Mouse (Mus musculus) limb, embryonic 14.5 days (tissue): ENCODE results near the gene Gm4559. TPM values are rescaled to one million over a fixed set of nuclear protein-coding genes. Genes with fewer than 3 reads are reported as not detected.
"Not testable (repeated sequence)": the region's sequence is repeated elsewhere in the genome, so short reads cannot be mapped to it uniquely, and the experiment has no call there.

Source experiments
- ATAC-seq: fragments of 200-750 bp; cut with Nextera tagmentation; 2 replicates; pipeline ENCODE4 v1.8.0; 2017; ENCODE audit warnings: low read depth, moderate number of reproducible peaks, moderate TSS enrichment; ENCODE audit not compliant: low FRiP score
- DNase-seq: peaks from one replicate; pipeline ENCODE4 v3.0.0-alpha.2; 2015; ENCODE audit warnings: low spot score
- H3K27ac ChIP-seq: fragments of 300-500 bp; sonication (generic); replicated peaks from 2 replicates; pipeline ENCODE4 v1.5.1; 2014; ENCODE audit warnings: low read depth, mild to moderate bottlenecking, low read length, moderate library complexity, mixed read lengths
- H3K27me3 ChIP-seq: fragments of 300-500 bp; sonication (generic); 2 replicates; pipeline ENCODE4 v1.6.1; 2014; ENCODE audit warnings: low read length, mixed read lengths; ENCODE audit not compliant: control insufficient read depth, insufficient read depth
- H3K36me3 ChIP-seq: fragments of 300-500 bp; sonication (generic); 2 replicates; pipeline ENCODE4 v1.6.1; 2014; ENCODE audit warnings: mild to moderate bottlenecking, low read length, moderate library complexity, mixed read lengths; ENCODE audit not compliant: control insufficient read depth, insufficient read depth
- H3K4me1 ChIP-seq: fragments of 300-500 bp; sonication (generic); 2 replicates; pipeline ENCODE4 v1.6.1; 2014; ENCODE audit warnings: antibody characterized with exemption, low read length, mixed read lengths; ENCODE audit not compliant: control insufficient read depth, insufficient read depth
- H3K4me2 ChIP-seq: fragments of 300-500 bp; sonication (generic); replicated peaks from 2 replicates; pipeline ENCODE4 v1.6.1; 2014; ENCODE audit warnings: low read depth, mild to moderate bottlenecking, low read length, moderate library complexity; ENCODE audit not compliant: severe bottlenecking
- H3K4me3 ChIP-seq: fragments of 300-500 bp; sonication (generic); replicated peaks from 2 replicates; pipeline ENCODE4 v1.5.1; 2014; ENCODE audit warnings: low read length
- H3K9ac ChIP-seq: fragments of 300-500 bp; sonication (generic); 2 replicates; pipeline ENCODE4 v1.6.1; 2014; ENCODE audit warnings: mild to moderate bottlenecking, low read depth, low read length, moderate library complexity; ENCODE audit not compliant: severe bottlenecking
- H3K9me3 ChIP-seq: fragments of 300-500 bp; sonication (generic); 2 replicates; pipeline ENCODE4 v1.6.1; 2016; ENCODE audit warnings: low read length; ENCODE audit not compliant: control insufficient read depth
- POLR2A ChIP-seq: fragments of 200-500 bp; IDR thresholded peaks from 2 replicates; pipeline ENCODE4 v1.8.0; 2012; ENCODE audit warnings: inconsistent platforms, mild to moderate bottlenecking, moderate library complexity, borderline replicate concordance; ENCODE audit not compliant: insufficient read depth, insufficient read length; ENCODE audit errors: extremely low read depth
- WGBS: fragments of 180-500 bp; shearing (Covaris S2); extraction: QIAGEN DNeasy Blood & Tissue Kit; methylation state at CpG from one replicate; pipeline ENCODE4 v1.1.7; 2014; 5-methylcytosine and 5-hydroxymethylcytosine counted together
- polyA plus RNA-seq, 2 experiments: library from polyadenylated mRNA; depleted of rRNA in 1 of 2; stranded (reverse) in 1 of 2; unstranded in 1 of 2; fragments of >200 nt; fragmentation: Nextera tagmentation in 1 of 2; extraction: Ambion mirVana in 1 of 2; gene quantifications; 2 replicates each; pipeline versions ENCODE4 v1.2.1 to v1.2.3; 2012 to 2014

Gm4559 gene
- polyA plus RNA-seq, 2 experiments: not detected

GRCm38 (mm10) chr7:142319124-142319523 is 45.0 kb upstream of the Gm4559 start:
- DNase-seq (no peak), ATAC-seq (no peak)
- Histone ChIP-seq H3K9ac (no peak overlapping the region), H3K27me3 (no peaks in the 10 kb centered on the region), H3K4me1 (peaks cover 10% of the 10 kb centered on the region; the same call in 1 of the 2 replicates), H3K9me3 (no peaks in the 10 kb centered on the region), H3K4me2 (no peak overlapping the region), H3K36me3 (no peaks in the 10 kb centered on the region), H3K27ac (no peak overlapping the region), H3K4me3 (no peak overlapping the region)
- WGBS: 73% methylated on average over 11 of the region's 11 CpGs
- no peak for TF ChIP-seq POLR2A

- no peak overlapping the region for H3K4me3 ChIP-seq
- no peaks in the 10 kb centered on the region for H3K36me3 ChIP-seq
- no peak overlapping the region for H3K9ac ChIP-seq
- DNase-seq (no peak), ATAC-seq (no peak)
- H3K9me3 ChIP-seq: no peaks in the 10 kb centered on the region
- no peaks in the 10 kb centered on the region for H3K27me3 ChIP-seq
- 57% methylated on average over 5 of the region's 5 CpGs for WGBS
- no peak overlapping the region for H3K4me2 ChIP-seq
- TF ChIP-seq POLR2A: no peak
- H3K4me1 ChIP-seq: peaks cover 10% of the 10 kb centered on the region; the same call in 1 of the 2 replicates
- H3K27ac ChIP-seq: no peak overlapping the region
Measured at GRCm38 (mm10) chr7:142317216-142317615, 43.1 kb upstream of the Gm4559 start.

DNA sequence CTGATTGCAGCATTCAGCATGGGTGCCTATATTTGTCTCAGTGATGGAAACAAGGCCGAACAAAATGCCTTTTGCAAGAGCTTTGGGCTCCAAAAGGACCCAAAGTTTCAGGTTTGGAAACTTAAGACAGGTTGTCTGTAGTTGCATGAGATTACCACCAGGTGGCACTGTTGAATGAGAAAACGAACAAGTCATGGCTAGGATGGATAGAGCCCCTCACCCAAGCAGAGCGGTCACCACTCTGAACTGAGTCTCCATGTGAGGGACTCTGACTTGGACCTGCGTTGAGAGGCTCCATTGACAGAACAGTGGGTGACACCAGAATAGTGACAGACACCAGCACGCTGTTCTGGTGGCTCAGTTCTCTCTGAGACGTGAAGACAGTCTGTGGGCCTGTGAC is 42.4 kb upstream of the Gm4559 start:
- no peak for TF ChIP-seq POLR2A
- H3K36me3 ChIP-seq: no peaks in the 10 kb centered on the region
- H3K4me3 ChIP-seq: no peak overlapping the region
- no peak overlapping the region for H3K4me2 ChIP-seq
- no peak overlapping the region for H3K9ac ChIP-seq
- peak; percentile 63; the same call in 1 of the 2 replicates for ATAC-seq
- H3K27ac ChIP-seq: no peak overlapping the region
- DNase-seq: peak; percentile 51
- 37% methylated on average over 6 of the region's 6 CpGs for WGBS
- no peaks in the 10 kb centered on the region for H3K9me3 ChIP-seq
- no peaks in the 10 kb centered on the region for H3K27me3 ChIP-seq
- 0 out of 2 replicates have a peak, but pooled peaks cover 6% of the 10 kb centered on the region for H3K4me1 ChIP-seq

GRCm38 (mm10) chr7:142314600-142315285 is 40.6 kb upstream of the Gm4559 start:
- Histone ChIP-seq H3K9me3 (no peaks in the 10 kb centered on the region), H3K27ac (no peak overlapping the region), H3K4me3 (no peak overlapping the region), H3K4me2 (no peak overlapping the region), H3K9ac (no peak overlapping the region), H3K27me3 (no peaks in the 10 kb centered on the region), H3K4me1 (0 out of 2 replicates have a peak, but pooled peaks cover 6% of the 10 kb centered on the region), H3K36me3 (no peaks in the 10 kb centered on the region)
- TF ChIP-seq POLR2A: no peak
- WGBS: 50% methylated on average over 5 of the region's 5 CpGs
- DNase-seq (no peak), ATAC-seq (no peak)

GRCm38 (mm10) chr7:142303929-142304328 is 29.8 kb upstream of the Gm4559 start:
- not testable (repeated sequence) for ATAC-seq, H3K4me1 ChIP-seq, H3K9ac ChIP-seq, H3K9me3 ChIP-seq, H3K4me3 ChIP-seq, DNase-seq, H3K27me3 ChIP-seq, H3K27ac ChIP-seq, H3K4me2 ChIP-seq, H3K36me3 ChIP-seq
- 81% methylated on average over 1 of the region's 1 CpGs for WGBS
